Comparison of ENCODE assay signal across 8 mouse cellular contexts in genomic region chr11:59505839-59506712, GRCm38 (mm10). TPM values are rescaled to one million over a fixed set of nuclear protein-coding genes. Genes with fewer than 3 reads are reported as not detected.
DNase-seq lines count a peak whose midpoint lies in the region; ATAC-seq and TF ChIP-seq lines count a peak whose summit lies in the region.

No protein-coding gene starts in this region.

- TF ChIP-seq EP300 in stomach, postnatal 0 days (optimal IDR thresholded peaks at IDR 0.05) = no peak

- peak; percentile 39 to 64 for DNase-seq in CD8-positive naive resting alpha-beta T cell, adult 2 months (ENCODE audit: low read depth in 2 of 2, low spot score in 2 of 2)
- DNase-seq in fibroblast of lung, adult 2 months (ENCODE audit: low read depth) = peak; percentile 73
- DNase-seq in kidney, postnatal 14 days = peak; percentile 94
- DNase-seq in stomach, postnatal 0 days (ENCODE audit: low spot score) = peak; percentile 91

- peak overlapping the region; percentile 90 for H3K9ac ChIP-seq in heart, embryonic 15.5 days
- H3K9ac ChIP-seq in liver, embryonic 15.5 days = peak overlapping the region; percentile 68
- peak overlapping the region; percentile 90 for H3K9ac ChIP-seq in neural tube, embryonic 12.5 days
- peak overlapping the region; percentile 94 for H3K9ac ChIP-seq in stomach, postnatal 0 days (ENCODE audit: low read length)

- peak overlapping the region; percentile 99 for H3K4me3 ChIP-seq in brown adipose tissue, adult 24 weeks (ENCODE audit: insufficient read depth, low read depth, low read length)
- peak overlapping the region; percentile 89 for H3K4me3 ChIP-seq in heart, embryonic 15.5 days
- peak overlapping the region; percentile 68 for H3K4me3 ChIP-seq in liver, embryonic 15.5 days (replicated peaks)
- peak overlapping the region; percentile 83 for H3K4me3 ChIP-seq in neural tube, embryonic 12.5 days
- peak overlapping the region; percentile 88 for H3K4me3 ChIP-seq in stomach, postnatal 0 days (ENCODE audit: low read depth, low read length)

- ATAC-seq in heart, embryonic 15.5 days (replicated peaks; ENCODE audit: insufficient number of reproducible peaks, insufficient read depth, low FRiP score, low read depth) = peak; percentile 96
- peak; percentile 85 for ATAC-seq in liver, embryonic 15.5 days (ENCODE audit: insufficient read depth)
- ATAC-seq in neural tube, embryonic 12.5 days (ENCODE audit: low FRiP score, low read depth) = peak; percentile 87
- peak; percentile 93 for ATAC-seq in stomach, postnatal 0 days (ENCODE audit: low FRiP score, low TSS enrichment)

- H3K4me2 ChIP-seq in heart, embryonic 15.5 days = peak overlapping the region; percentile 84
- H3K4me2 ChIP-seq in liver, embryonic 15.5 days = peak overlapping the region; percentile 78
- peak overlapping the region; percentile 95 for H3K4me2 ChIP-seq in neural tube, embryonic 12.5 days (replicated peaks)
- peak overlapping the region; percentile 84 for H3K4me2 ChIP-seq in stomach, postnatal 0 days (replicated peaks; ENCODE audit: low read depth)

- TF ChIP-seq CTCF in stomach, postnatal 0 days (IDR thresholded peaks at IDR 0.05; ENCODE audit: low read depth) = peak; percentile 6; the same call in 1 of the 2 replicates

- no peaks in the 10 kb centered on the region for H3K27me3 ChIP-seq in heart, embryonic 15.5 days
- H3K27me3 ChIP-seq in liver, embryonic 15.5 days = peaks cover 27% of the 10 kb centered on the region
- H3K27me3 ChIP-seq in neural tube, embryonic 12.5 days (replicated peaks) = no peaks in the 10 kb centered on the region
- no peaks in the 10 kb centered on the region for H3K27me3 ChIP-seq in stomach, postnatal 0 days (ENCODE audit: control insufficient read depth, insufficient read depth, low read length)

- H3K9me3 ChIP-seq in heart, embryonic 15.5 days (replicated peaks) = no peaks in the 10 kb centered on the region
- no peaks in the 10 kb centered on the region for H3K9me3 ChIP-seq in liver, embryonic 15.5 days (replicated peaks)
- no peaks in the 10 kb centered on the region for H3K9me3 ChIP-seq in neural tube, embryonic 12.5 days
- H3K9me3 ChIP-seq in stomach, postnatal 0 days (ENCODE audit: control insufficient read depth, low read length) = no peaks in the 10 kb centered on the region

- H3K27ac ChIP-seq in brown adipose tissue, adult 24 weeks (replicated peaks; ENCODE audit: low read depth, low read length) = peak overlapping the region; percentile 79
- peak overlapping the region; percentile 97 for H3K27ac ChIP-seq in heart, embryonic 15.5 days
- H3K27ac ChIP-seq in liver, embryonic 15.5 days (replicated peaks) = peak overlapping the region; percentile 78
- peak overlapping the region; percentile 83 for H3K27ac ChIP-seq in neural tube, embryonic 12.5 days
- peak overlapping the region; percentile 88 for H3K27ac ChIP-seq in stomach, postnatal 0 days (replicated peaks)

- H3K4me1 ChIP-seq in brown adipose tissue, adult 24 weeks (ENCODE audit: control insufficient read depth, insufficient read depth, insufficient read length, low read length) = no peaks in the 10 kb centered on the region
- peaks cover 19% of the 10 kb centered on the region for H3K4me1 ChIP-seq in heart, embryonic 15.5 days (replicated peaks)
- H3K4me1 ChIP-seq in liver, embryonic 15.5 days (replicated peaks) = peaks cover 18% of the 10 kb centered on the region
- peaks cover 16% of the 10 kb centered on the region for H3K4me1 ChIP-seq in neural tube, embryonic 12.5 days
- peaks cover 6% of the 10 kb centered on the region; the same call in 1 of the 2 replicates for H3K4me1 ChIP-seq in stomach, postnatal 0 days (replicated peaks; ENCODE audit: control insufficient read depth, insufficient read depth)

- H3K36me3 ChIP-seq in heart, embryonic 15.5 days = peaks cover 40% of the 10 kb centered on the region
- peaks cover 26% of the 10 kb centered on the region for H3K36me3 ChIP-seq in liver, embryonic 15.5 days (replicated peaks)
- peaks cover 40% of the 10 kb centered on the region for H3K36me3 ChIP-seq in neural tube, embryonic 12.5 days
- peaks cover 9% of the 10 kb centered on the region; the same call in 1 of the 2 replicates for H3K36me3 ChIP-seq in stomach, postnatal 0 days (ENCODE audit: control insufficient read depth, insufficient read depth, low read length)

- under 1% methylated on average over 61 of the region's 71 CpGs for WGBS in heart, embryonic 15.5 days
- WGBS in liver, embryonic 15.5 days (ENCODE audit: insufficient replicate concordance) = under 1% methylated on average over 71 of the region's 71 CpGs
- under 1% methylated on average over 67 of the region's 71 CpGs for WGBS in neural tube, embryonic 12.5 days
- WGBS in stomach, postnatal 0 days = under 1% methylated on average over 51 of the region's 71 CpGs

RNA-seq across cellular contexts. Expression of gene Zkscan17, which starts 20.5 kb away (rescaled TPM):
- polyA plus RNA-seq in brown adipose tissue, adult 24 weeks (2012; ENCODE audit: insufficient read depth, insufficient read length, missing spikeins) = 3.1 and 3.9 TPM in 2 replicates
- polyA plus RNA-seq in heart, embryonic 15.5 days (2015; fragmentation: Nextera tagmentation; extraction: Ambion mirVana) = 11.6 and 15.9 TPM in 2 replicates
- 4.4 and 4.6 TPM in 2 replicates for polyA plus RNA-seq in liver, embryonic 15.5 days (2015; fragmentation: Nextera tagmentation; extraction: Ambion mirVana)
- 23.4 and 23.8 TPM in 2 replicates for polyA plus RNA-seq in neural tube, embryonic 12.5 days (2016; fragmentation: Nextera tagmentation; extraction: Ambion mirVana)
- polyA plus RNA-seq in stomach, postnatal 0 days (2015; fragmentation: Nextera tagmentation; extraction: Ambion mirVana) = 6.9 and 7.2 TPM in 2 replicates

RNA-seq across cellular contexts. Expression of gene Zfp867, which starts 33.8 kb away (rescaled TPM):
- polyA plus RNA-seq in brown adipose tissue, adult 24 weeks (2012; ENCODE audit: insufficient read depth, insufficient read length, missing spikeins) = 2.5 and 3.3 TPM in 2 replicates
- 5.9 and 6.9 TPM in 2 replicates for polyA plus RNA-seq in heart, embryonic 15.5 days (2015; fragmentation: Nextera tagmentation; extraction: Ambion mirVana)
- polyA plus RNA-seq in liver, embryonic 15.5 days (2015; fragmentation: Nextera tagmentation; extraction: Ambion mirVana) = 1.4 and 1.5 TPM in 2 replicates
- 10.1 and 10.5 TPM in 2 replicates for polyA plus RNA-seq in neural tube, embryonic 12.5 days (2016; fragmentation: Nextera tagmentation; extraction: Ambion mirVana)
- 3.4 and 3.8 TPM in 2 replicates for polyA plus RNA-seq in stomach, postnatal 0 days (2015; fragmentation: Nextera tagmentation; extraction: Ambion mirVana)

RNA-seq across cellular contexts. Expression of gene Nlrp3, which starts 35.3 kb away (rescaled TPM):
- 0.38 TPM in 1 of 2 replicates, not detected in the other for polyA plus RNA-seq in brown adipose tissue, adult 24 weeks (2012; ENCODE audit: insufficient read depth, insufficient read length, missing spikeins)
- polyA plus RNA-seq in heart, embryonic 15.5 days (2015; fragmentation: Nextera tagmentation; extraction: Ambion mirVana) = 0.20 and 0.66 TPM in 2 replicates
- polyA plus RNA-seq in liver, embryonic 15.5 days (2015; fragmentation: Nextera tagmentation; extraction: Ambion mirVana) = 0.70 and 0.76 TPM in 2 replicates
- polyA plus RNA-seq in neural tube, embryonic 12.5 days (2016; fragmentation: Nextera tagmentation; extraction: Ambion mirVana) = 0.13 and 0.22 TPM in 2 replicates
- polyA plus RNA-seq in stomach, postnatal 0 days (2015; fragmentation: Nextera tagmentation; extraction: Ambion mirVana) = 0.21 and 0.36 TPM in 2 replicates

RNA-seq across cellular contexts. Expression of gene Snap47, which starts 55.1 kb away (rescaled TPM):
- 21.4 and 22.5 TPM in 2 replicates for polyA plus RNA-seq in brown adipose tissue, adult 24 weeks (2012; ENCODE audit: insufficient read depth, insufficient read length, missing spikeins)
- polyA plus RNA-seq in heart, embryonic 15.5 days (2015; fragmentation: Nextera tagmentation; extraction: Ambion mirVana) = 81.0 and 88.9 TPM in 2 replicates
- polyA plus RNA-seq in liver, embryonic 15.5 days (2015; fragmentation: Nextera tagmentation; extraction: Ambion mirVana) = 25.4 and 27.1 TPM in 2 replicates
- 278 and 282 TPM in 2 replicates for polyA plus RNA-seq in neural tube, embryonic 12.5 days (2016; fragmentation: Nextera tagmentation; extraction: Ambion mirVana)
- 50.6 and 51.9 TPM in 2 replicates for polyA plus RNA-seq in stomach, postnatal 0 days (2015; fragmentation: Nextera tagmentation; extraction: Ambion mirVana)

RNA-seq across cellular contexts. Expression of gene Jmjd4, which starts 56.2 kb away (rescaled TPM):
- 2.7 and 3.1 TPM in 2 replicates for polyA plus RNA-seq in brown adipose tissue, adult 24 weeks (2012; ENCODE audit: insufficient read depth, insufficient read length, missing spikeins)
- 8.8 and 11.4 TPM in 2 replicates for polyA plus RNA-seq in heart, embryonic 15.5 days (2015; fragmentation: Nextera tagmentation; extraction: Ambion mirVana)
- polyA plus RNA-seq in liver, embryonic 15.5 days (2015; fragmentation: Nextera tagmentation; extraction: Ambion mirVana) = 3.9 and 4.3 TPM in 2 replicates
- 13.6 and 14.5 TPM in 2 replicates for polyA plus RNA-seq in neural tube, embryonic 12.5 days (2016; fragmentation: Nextera tagmentation; extraction: Ambion mirVana)
- 5.4 and 5.5 TPM in 2 replicates for polyA plus RNA-seq in stomach, postnatal 0 days (2015; fragmentation: Nextera tagmentation; extraction: Ambion mirVana)

Comparison
In these comparisons a context has a peak if more than half of its experiments do, and no peak if none do; other contexts are left out.
1. Peak in every context shown above with its lines: DNase-seq, ATAC-seq, H3K4me3 ChIP-seq and H3K27ac ChIP-seq.